Mouse (Mus musculus) cortical plate, adult 2 months (tissue): Measurements from ENCODE around the gene Arhgap23. TPM values are rescaled to one million over a fixed set of nuclear protein-coding genes. Genes with fewer than 3 reads are reported as not detected.

Experiments
- H3K27ac ChIP-seq: fragments of 200-500 bp; 2 replicates; pipeline ENCODE4 v1.5.1; 2012; ENCODE audit warnings: low read length, control low read depth, inconsistent platforms; ENCODE audit not compliant: insufficient read depth
- H3K4me1 ChIP-seq: fragments of 200-500 bp; 2 replicates; pipeline ENCODE4 v1.6.1; 2011; ENCODE audit warnings: low read length; ENCODE audit not compliant: control insufficient read depth, insufficient read depth
- H3K4me3 ChIP-seq: fragments of 200-500 bp; 2 replicates; pipeline ENCODE4 v1.5.1; 2011; ENCODE audit warnings: mild to moderate bottlenecking, low read length, control low read depth; ENCODE audit not compliant: insufficient read depth
- CTCF ChIP-seq: fragments of 200-500 bp; IDR thresholded peaks from 2 replicates; pipeline ENCODE4 v1.5.1; 2011; ENCODE audit warnings: mild to moderate bottlenecking, control low read depth, low read length; ENCODE audit not compliant: insufficient read depth; ENCODE audit errors: extremely low read depth
- POLR2A ChIP-seq: fragments of 200-500 bp; IDR thresholded peaks from 2 replicates; pipeline ENCODE4 v1.6.1; 2011; ENCODE audit warnings: mild to moderate bottlenecking, low read length, control low read depth; ENCODE audit not compliant: insufficient read depth; ENCODE audit errors: extremely low read depth
- polyA plus RNA-seq: library from polyadenylated mRNA; depleted of rRNA; stranded (reverse); fragments of >200 nt; gene quantifications from 2 replicates; pipeline ENCODE4 v1.2.3, GENCODE M21; 2012; rRNA removed

The Arhgap23 gene
- 70.2 and 71.5 TPM in 2 replicates for polyA plus RNA-seq

- 0 out of 2 replicates have a peak, but pooled peaks have one; percentile 39 for TF ChIP-seq POLR2A
- TF ChIP-seq CTCF, result no peak
- no peaks in the 10 kb centered on the region for H3K4me1 ChIP-seq
- peak within 1 kb of the TSS; percentile 52 for H3K4me3 ChIP-seq
- peak within 1 kb of the TSS; percentile 97 for H3K27ac ChIP-seq
Measured at GRCm38 (mm10) chr11:97415330-97415711, at the start of gene Arhgap23. Arhgap23 (plus strand) TSS chr11:97415533.

DNA sequence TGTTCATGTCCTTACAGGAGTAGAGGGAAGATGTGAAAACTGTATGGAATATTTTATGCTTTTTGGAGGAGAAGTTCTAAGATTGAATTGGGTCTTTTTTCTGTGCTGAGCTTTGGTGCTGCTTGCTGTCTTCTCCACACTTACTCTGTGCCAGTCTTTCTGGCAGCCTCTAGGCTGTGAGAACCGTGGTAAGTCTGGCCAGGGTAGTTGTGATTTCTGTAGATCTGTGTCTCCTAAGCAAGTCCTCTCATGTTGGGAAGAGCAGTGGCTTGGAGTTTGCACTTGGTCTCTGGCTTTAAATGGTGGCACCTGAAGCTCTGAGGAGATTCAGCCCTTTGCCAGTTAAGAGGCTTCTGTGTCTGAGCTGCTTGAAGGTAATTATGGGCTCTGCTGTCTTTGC, 49.8 kb upstream of the Arhgap23 start:
- peaks cover 13% of the 10 kb centered on the region; the same call in 1 of the 2 replicates for H3K4me1 ChIP-seq
- no peak overlapping the region; the same call in 1 of the 2 replicates for H3K4me3 ChIP-seq
- TF ChIP-seq POLR2A, result no peak
- TF ChIP-seq CTCF, result no peak
- H3K27ac ChIP-seq, result no peak overlapping the region

GRCm38 (mm10) chr11:97368501-97368900, 46.8 kb upstream of the Arhgap23 start:
- H3K4me1 ChIP-seq, result peaks cover 17% of the 10 kb centered on the region; the same call in 1 of the 2 replicates
- TF ChIP-seq POLR2A (no peak), CTCF (no peak)
- H3K4me3 ChIP-seq, result no peak overlapping the region
- no peak overlapping the region for H3K27ac ChIP-seq

DNA sequence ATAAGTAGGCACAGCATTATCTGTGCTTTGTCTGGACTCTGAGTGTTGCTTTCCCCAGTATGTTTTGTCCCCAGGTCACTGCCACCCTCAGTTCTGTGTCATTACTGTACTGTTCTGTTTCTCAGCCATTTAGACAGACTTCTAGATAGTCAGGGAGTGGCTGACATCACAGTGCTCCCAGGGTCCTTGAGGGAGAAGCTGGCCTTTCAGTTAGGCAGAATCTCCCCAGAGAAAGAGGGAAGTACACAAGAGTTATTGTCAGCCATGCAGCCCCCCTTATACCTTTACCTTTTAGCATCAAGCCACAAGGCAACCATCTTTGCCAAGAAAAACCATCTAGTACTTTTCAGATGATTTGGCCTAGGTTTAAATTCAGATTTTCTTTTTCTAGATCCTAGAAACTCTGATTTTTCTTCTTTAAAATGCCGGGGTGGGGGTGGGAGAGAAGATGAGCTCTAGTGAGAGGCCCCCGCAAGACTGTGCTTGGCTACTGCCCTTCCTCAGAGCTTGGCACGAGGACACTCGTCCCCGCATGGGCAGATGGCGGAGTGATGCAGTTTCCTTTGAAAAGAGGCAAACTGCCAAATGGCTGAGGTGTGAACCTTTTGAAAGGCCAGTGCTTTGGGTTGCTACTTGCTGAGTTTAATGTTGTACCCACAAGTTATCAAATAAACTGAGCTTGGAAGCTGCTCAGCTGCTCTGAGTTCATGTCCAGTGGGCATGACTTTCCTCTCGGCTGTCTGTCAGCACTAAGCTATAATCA, 44.8 kb upstream of the Arhgap23 start:
- TF ChIP-seq POLR2A, result no peak
- TF ChIP-seq CTCF, result no peak
- Histone ChIP-seq H3K4me1 (peaks cover 13% of the 10 kb centered on the region; the same call in 1 of the 2 replicates), H3K27ac (no peak overlapping the region), H3K4me3 (no peak overlapping the region)

- Histone ChIP-seq H3K27ac (no peak overlapping the region), H3K4me3 (no peak overlapping the region), H3K4me1 (peaks cover 11% of the 10 kb centered on the region; the same call in 1 of the 2 replicates)
- no peak for TF ChIP-seq CTCF
- TF ChIP-seq POLR2A, result no peak
Measured at GRCm38 (mm10) chr11:97372159-97372864, 43.0 kb upstream of the Arhgap23 start.

DNA sequence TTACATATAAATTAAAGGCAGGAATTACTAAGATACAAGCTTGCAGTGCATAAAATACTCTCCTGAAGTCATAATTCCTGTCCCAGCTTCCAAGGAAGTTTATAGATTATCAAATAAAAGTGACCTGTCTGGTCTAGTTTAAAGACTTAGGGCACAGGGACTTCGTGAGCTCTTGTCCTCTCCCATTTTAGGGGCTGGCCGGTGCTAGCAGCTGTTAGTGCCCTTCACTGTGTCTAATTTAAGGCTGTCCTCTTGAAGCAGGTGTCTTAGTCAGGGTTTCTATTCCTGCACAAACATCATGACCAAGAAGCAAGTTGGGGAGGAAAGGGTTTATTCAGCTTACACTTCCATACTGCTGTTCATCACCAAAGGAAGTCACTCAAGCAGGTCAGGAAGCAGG, 41.9 kb upstream of the Arhgap23 start:
- H3K4me3 ChIP-seq, result no peak overlapping the region
- no peak overlapping the region for H3K27ac ChIP-seq
- peaks cover 12% of the 10 kb centered on the region for H3K4me1 ChIP-seq
- no peak for TF ChIP-seq CTCF
- no peak for TF ChIP-seq POLR2A

DNA sequence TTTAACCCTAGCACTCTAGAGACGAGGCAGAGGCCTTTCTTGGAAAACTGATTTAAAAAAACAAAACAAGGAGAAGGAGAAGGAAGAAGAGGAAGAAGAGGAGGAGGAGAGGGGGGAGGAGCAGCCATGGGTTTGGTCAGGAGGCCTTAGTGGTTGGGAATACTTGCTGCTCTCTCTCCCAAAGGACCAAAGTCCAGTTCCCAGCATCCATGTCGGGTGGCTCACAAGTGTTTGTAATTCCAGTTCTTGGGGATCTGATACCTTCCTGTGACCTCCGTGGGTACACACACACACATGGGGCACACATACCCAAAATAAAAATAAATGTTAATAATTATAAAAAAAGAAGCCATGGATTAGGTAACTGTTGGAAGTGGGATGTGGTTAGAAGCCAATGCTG, 35.3 kb upstream of the Arhgap23 start:
- no peak overlapping the region for H3K27ac ChIP-seq
- TF ChIP-seq POLR2A, result no peak
- no peak for TF ChIP-seq CTCF
- H3K4me1 ChIP-seq, result peaks cover 12% of the 10 kb centered on the region
- H3K4me3 ChIP-seq, result no peak overlapping the region

- no peak for TF ChIP-seq CTCF
- TF ChIP-seq POLR2A, result no peak
- Histone ChIP-seq H3K4me3 (no peak overlapping the region), H3K27ac (0 out of 2 replicates have a peak overlapping the region, but pooled peaks have one; percentile 67), H3K4me1 (peaks cover 6% of the 10 kb centered on the region; the same call in 1 of the 2 replicates)
Measured at GRCm38 (mm10) chr11:97383017-97383416, 32.3 kb upstream of the Arhgap23 start.

DNA sequence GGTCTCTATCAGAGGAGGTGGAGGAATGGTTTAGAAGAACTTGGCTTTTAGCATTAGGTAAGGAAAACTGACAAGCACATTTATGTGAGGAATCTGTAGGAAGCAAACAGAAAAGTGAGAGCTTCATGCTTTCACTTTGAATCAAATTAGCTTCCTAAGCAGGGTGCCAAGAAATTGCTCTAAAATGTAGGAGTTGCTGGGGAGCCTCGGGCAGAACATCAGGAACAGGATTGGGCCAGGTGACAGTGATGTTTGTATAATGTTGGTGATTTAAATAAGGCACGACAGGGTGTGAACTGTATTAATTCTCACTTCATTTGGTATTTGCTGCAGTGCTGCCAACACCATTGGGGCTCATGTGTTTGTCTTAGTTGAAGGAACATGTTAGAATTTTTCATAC, 31.6 kb upstream of the Arhgap23 start:
- peaks cover 6% of the 10 kb centered on the region; the same call in 1 of the 2 replicates for H3K4me1 ChIP-seq
- H3K4me3 ChIP-seq, result no peak overlapping the region
- H3K27ac ChIP-seq, result no peak overlapping the region
- TF ChIP-seq POLR2A, result no peak
- TF ChIP-seq CTCF, result no peak
